Mouse (Mus musculus) embryonic fibroblast, embryonic 13.5 days (primary cell): ENCODE measurements around the gene Abcb6.

Experiments used
- CTCF ChIP-seq: IDR thresholded peaks from 2 replicates; pipeline ENCODE4 v1.5.1; 2011; ENCODE audit warnings: mild to moderate bottlenecking, control low read depth, low read length, moderate library complexity, borderline replicate concordance; ENCODE audit not compliant: insufficient read depth
- POLR2A ChIP-seq: IDR thresholded peaks from 2 replicates; pipeline ENCODE4 v1.6.1; 2011; ENCODE audit warnings: low read depth, mild to moderate bottlenecking, control low read depth, low read length, moderate library complexity

DNA sequence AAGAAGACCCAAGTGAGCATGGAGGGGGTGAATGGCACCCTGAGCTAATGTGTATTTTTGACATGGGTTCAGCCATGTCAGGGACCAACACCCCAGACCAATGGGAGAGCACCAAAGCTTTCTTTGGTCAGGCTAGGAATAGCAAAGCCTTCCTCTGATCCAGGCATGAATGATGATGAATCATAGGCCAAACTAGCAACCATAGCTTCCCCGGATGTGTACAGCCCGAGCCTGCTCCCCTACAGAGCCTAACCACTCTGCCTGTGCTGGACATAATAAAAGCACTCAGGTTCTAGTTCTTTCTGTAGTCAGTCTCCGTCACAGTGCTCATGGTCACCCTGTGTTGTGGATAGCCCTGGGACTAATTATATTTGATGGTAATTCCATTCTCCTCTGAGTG is 41.3 kb upstream of the Abcb6 start:
- no peak for TF ChIP-seq POLR2A
- no peak for TF ChIP-seq CTCF
